Mouse (Mus musculus) kidney, postnatal 36 days (tissue): Measurements from ENCODE around the gene Myg1.
A peak's percentile ranks its signal among the peaks of the same experiment; 100 is the strongest.
"Not testable (repeated sequence)": the region's sequence is repeated elsewhere in the genome, so short reads cannot be mapped to it uniquely, and the experiment has no call there.

Experiments
- DNase-seq, 2 experiments: peaks; one replicate each; pipeline ENCODE4 v3.0.0; 2021 to 2022; ENCODE audit warnings: mixed read lengths in 2 of 2

Gene Myg1

DNA sequence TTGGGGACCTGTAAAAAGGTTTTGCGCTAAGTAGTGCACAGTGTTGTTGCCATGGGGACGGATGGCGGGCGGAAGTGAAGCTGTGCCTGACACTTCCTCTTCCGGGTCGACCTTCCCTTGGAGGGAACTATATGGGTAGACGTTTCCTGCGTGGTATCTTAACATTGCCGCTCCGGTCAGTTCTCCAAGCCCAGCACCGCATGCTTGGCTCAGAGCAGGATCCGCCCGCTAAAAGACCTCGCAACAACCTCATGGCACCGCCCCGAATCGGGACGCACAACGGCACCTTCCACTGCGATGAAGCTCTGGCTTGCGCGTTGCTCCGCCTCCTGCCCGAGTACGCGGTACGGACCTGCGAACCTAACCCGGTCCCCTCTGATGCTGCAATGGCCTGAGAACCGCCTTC lies at the start of gene Myg1:
Gene Myg1, plus strand, starts transcription at position 100 of the 406 bp plus-strand sequence.
- DNase-seq, result peak; percentile 87 to 90

DNA sequence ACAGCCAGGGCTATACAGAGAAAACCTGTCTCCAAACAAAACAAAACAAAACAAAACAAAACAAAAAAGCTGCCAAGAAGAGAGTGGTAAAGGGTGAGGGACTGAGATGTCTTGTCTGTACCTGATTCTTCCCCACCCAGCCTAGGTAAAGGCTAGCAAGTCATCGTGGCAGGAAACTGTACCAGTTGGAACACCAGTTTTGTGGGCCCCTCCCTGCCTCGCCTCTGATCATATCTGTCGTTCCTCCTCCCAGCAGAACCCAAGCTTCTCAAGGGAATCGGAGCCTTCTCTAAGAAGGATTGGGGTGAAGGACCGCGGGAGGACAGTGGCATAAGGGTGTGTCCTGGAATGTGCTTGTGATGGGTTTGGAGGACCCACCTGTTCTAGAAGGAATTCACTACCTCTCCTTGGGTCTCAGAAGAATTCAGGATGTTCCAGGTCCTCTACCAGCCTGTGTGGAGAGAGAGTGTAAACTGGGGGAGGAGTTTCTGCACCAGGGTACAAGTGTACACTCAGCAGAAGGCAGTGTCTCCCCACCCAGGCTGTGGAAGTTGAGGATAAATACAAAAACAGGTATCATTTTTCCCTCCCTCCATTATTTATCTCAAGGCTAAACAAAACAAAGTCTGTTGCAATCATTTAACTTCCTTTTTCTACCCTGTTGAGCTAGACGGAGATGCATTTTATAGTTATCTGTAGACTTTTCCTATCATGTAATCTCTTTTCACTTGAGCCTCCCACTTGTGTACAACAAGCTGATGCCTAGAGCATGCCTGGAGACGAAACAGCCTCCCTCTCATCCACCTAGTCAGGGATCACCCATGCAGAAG lies 48.8 kb upstream of the Myg1 start:
- no peak for DNase-seq

DNA sequence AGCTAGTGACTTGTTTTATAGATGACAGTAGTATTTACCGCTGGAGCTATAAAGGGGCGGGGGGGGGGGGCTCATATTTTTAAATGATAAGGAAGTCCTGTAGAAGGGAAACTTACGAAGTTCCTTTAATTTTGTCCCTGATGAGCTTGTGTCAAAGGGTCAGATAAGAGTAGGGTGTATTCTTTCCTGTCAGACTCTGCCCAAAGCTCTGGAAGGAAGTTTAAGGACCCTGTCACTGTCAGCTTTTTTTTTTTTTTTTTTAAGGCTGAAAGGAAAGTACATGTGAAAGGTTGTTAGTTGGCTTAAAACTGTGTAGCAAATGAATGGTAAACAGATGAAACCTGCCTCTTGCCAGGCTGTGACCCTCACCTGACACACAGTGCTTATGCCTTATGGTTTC lies 47.9 kb upstream of the Myg1 start:
- peak in 1 of 2 experiments; percentile 35 for DNase-seq

DNA sequence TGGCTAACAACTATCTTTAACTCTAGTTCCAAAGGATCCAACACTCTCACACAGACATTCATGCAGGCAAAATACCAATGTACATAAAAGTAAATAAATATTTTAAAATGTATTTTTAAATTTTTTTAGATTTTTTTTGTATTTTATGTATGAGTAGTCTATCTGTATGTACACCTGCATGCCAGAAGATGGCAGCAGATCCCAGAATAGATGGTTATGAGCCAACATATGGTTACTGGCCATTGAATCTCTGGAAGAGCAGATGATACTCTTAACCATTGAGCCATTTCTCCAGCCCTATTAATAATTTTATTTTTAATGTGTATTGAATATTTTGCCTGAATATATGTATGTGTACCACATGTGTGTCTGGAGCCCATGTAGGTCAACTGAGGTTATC lies 44.1 kb upstream of the Myg1 start:
- peak; percentile 29 to 68 for DNase-seq

DNA sequence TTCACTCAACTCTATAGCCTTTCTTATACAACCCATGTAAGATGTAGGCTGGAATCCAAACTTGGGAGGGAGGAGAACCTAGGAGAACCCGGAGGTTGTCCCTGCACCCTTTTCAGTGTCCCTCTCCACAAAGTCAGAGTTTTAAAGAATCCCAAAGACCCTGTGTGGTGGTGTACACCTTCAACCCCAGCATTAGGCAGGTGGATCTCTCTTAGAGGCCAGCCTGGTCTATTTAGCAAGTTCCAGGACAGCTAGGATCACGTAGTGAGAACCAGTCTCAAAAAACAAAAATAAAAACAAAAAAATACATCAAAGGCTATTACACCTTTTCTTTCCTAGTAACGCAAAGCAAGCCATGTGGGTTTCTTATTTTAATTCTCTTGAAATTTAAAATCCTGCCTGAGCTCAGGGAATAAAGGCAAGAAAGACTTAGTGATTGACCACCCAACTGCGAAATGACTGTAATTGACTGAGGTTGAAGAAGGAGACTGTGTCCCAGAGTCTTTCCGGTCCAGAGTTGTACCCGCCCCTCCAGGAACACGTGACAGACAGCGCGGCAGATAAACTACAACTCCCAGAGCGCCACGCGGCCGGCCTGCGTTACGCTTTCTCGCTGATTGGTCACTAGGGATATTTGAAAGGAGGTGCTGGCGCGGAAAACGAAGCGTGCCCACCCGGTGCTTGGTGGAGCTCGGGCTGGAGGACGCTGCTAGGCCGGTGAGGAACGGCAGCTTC lies 35.7 kb upstream of the Myg1 start, which contains the start of gene Espl1:
Gene Espl1, plus strand, starts transcription at position 634 of the 735 bp plus-strand sequence.
- DNase-seq, result peak; percentile 96 to 97

DNA sequence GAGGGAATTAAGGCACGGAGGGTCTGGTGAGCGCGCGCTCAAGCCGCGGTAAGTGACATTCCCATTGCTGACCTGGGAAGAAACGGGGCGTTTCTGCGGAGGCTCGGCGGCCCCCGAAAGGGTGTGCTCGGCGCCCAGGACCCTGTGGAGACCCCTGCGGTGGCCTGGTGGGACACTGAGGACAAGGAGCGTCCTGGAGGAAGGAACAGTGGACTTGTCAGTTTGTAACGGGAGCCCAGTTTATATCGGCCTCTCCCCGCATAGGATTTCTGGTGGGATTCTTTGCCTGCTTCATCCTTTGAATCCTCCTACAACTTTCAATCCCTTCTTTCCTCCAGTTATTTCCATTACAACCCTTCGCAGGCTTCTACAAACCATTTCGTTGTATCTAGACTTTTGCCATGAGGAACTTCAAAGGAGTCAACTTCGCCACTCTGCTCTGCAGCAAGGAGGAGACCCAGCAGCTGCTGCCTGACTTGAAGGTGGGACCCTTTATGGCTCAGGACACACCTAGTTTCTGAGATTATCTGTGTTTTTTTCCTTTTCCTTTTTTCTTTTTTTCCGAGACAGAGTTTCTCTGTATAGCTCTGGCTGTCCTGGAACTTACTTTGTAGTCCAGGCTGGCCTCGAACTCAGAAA lies 35.0 kb upstream of the Myg1 start:
- no peak for DNase-seq

DNA sequence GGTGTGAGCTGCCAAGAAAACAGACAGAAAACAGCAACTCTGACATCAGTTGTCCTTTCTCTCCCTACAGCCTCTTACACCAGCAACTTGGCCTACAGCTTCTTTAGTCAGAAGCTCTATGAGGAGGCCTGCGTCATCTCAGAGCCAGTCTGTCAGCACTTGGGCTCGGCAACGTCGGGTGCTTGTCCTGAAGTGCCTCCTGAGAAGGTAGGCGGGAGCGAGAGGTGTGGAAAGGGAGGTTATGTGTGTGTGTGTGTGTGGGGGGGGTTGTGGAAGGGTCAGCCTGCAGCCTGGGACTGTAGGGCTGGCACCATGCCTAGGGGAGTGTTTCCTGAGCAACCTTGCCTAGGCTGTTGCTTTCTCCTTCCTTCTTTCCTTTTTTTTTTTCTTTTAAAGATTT lies 29.0 kb upstream of the Myg1 start:
- DNase-seq, result no peak

DNA sequence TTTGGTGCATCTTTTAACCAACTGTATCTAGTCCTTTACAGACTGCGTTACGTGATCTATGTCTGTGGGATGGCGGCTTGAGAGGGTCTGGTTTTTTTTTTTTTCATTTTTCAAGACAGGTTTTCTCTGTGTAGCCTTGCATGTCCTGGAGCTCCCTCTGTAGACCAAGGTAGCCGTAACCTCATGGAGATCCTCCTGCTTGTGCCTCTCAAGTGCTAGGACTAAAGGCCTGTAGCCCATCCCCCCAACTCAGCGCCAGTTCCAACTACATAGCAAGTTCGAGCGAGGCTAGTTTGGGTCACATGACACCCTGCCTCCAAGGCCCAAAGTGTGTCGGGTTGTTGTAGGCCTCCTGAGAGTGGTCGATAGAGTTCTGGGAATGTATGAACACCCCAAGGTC lies 22.8 kb upstream of the Myg1 start:
- DNase-seq, result no peak

DNA sequence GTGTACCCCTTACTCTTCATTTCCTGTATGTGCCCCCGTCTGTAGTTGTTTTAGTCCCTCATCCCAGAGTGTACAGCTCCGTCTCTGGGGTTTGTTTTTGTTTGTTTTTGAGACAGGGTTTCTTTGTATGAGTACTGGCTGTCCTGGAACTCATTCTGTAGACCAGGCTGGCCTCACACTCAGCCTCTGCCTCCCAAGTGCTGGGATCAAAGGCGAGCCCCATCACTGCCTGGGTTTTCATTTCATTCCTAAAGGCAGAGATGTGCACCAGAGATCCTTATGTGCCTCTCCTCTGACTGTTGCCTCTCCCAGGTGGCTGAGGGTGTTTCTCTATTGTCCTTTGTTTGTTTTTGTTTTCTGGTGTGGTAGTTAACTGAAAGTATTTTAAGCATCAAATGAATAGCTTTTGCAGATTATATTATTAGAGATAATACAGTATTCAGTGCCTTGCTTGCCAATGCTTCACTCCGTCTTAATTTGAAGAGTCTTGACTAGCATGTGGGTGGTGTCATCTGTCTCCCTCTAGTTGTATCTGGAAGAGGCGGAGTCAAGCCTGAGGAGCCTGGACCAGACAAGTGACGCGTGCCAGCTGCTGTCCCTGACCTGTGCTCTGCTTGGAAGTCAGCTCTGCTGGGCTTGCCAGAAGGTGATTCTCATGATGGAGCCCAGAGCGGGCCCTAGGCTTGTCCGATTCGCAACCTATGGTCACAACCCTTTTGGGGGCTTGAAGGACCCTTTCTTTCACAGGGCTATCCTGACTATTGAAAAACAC lies 21.2 kb upstream of the Myg1 start:
- peak; percentile 58 to 73 for DNase-seq

DNA sequence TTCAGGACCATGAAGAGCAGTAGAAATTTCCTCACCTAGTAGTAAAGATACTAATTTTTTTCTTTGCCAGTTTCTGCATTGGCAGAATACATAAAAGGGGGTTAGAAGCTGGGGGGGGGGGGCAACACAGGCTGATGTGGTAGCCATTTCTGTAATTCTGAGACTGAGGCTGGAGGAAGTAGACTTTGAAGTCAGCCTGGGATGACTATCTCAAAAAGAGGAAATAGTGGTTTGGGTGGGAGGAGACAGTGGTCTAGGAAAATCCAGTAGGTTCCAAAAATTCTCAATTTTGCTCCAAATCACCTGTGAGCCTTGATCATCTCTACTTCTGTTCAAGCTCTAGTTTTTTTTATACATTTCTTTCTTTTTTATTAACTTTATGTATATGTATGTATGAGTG lies 20.0 kb upstream of the Myg1 start:
- no peak for DNase-seq

DNA sequence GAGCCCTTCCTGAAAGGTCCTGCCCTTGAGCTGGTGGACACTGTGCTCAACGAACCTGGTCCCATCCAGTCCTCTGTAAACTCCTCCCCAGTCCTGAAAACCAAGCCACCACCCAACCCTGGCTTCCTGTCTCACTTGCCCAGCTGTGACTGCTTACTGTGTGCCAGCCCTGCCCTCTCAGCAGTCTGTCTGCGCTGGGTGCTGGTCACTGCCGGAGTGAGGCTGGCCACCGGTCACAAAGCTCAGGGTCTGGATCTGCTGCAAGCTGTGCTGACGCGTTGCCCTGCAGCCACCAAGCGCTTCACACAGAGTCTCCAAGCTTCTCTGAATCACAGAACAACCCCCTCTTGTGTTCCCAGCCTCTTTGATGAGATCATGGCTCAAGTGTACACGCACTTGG lies 16.2 kb upstream of the Myg1 start:
- DNase-seq, result no peak

DNA sequence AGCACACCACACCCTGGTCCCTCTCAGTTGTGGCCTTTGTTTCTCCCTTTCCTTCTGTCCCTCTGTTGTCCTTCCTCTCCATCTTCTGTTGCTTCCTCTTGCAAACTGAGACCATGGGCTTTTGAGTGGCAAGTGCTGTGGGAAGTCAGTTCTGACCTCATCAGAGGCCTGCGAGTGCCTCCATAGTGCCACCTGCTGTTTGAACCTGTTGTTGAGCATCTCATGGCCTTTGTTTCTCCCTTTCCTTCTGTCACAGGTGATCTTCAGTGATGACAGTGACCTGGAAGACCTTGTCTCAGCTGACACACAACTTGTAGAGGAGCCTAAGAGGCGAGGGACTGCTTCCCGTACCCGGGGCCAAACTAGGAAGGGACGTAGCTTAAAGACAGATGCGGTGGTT lies 15.2 kb upstream of the Myg1 start:
- peak; percentile 65 to 87 for DNase-seq

DNA sequence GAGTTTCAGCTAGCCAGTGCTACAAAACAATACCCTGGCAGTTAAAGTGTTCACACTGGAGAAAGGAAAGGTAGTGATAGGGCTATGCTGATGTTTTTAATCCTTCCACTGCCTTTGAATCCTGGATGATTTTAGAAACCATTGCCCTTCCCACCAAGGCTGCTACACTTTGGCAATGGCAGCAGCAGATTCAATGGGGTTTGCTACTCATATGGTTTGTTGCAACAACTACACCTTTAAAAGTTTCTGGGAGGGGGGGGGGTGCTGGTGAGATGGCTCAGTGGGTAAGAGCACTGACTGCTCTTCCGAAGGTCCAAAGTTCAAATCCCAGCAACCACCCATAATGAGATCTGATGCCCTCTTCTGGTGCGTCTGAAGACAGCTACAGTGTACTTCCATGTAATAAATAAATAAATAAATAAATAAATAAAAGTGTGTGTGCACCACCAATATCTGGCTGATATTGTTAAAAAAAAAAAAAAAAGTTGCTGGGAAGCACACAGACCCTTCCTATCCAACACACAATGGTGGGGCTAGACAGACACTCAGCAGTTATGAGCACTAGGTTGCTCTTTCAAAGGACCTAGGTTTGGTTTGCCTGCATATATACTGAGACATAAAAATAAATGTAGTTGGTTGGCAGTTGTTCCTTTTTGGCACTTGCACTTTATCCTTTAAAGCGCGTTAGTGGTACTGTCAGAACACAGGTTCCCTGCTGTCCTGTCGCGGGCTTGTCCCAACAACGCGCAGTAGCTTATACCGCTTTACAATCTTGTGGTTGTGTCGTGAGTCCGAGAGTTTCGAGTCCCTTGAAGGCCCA lies 6.6 kb upstream of the Myg1 start:
- DNase-seq, result peak; percentile 31 to 44

DNA sequence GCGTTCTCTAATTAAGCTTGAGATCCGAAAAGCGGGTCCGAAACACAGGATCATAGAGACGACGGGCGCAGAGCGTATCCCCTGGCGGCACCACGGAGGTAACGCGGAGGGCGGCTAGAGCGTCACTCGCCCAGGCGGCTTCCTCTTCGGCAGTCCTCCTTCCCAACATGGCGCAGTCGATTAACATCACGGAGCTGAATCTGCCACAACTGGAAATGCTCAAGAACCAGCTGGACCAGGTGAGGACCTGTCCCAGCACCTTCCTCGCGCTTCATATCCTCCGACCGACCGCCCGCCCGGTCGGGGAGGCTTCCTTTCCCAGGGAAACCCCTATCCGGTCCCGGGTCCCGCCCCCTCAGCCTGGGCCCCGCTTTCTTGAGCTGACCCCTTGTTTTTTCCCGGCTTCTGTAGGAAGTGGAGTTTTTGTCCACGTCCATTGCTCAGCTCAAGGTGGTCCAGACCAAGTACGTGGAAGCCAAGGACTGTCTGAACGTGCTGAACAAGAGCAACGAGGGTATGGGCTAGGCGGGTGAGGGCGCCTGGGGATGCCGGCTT lies 5.4 kb upstream of the Myg1 start, which contains the start of gene Pfdn5:
Gene Pfdn5, plus strand, starts transcription at position 95 of the 555 bp plus-strand sequence.
- DNase-seq, result peak; percentile 92 to 93

DNA sequence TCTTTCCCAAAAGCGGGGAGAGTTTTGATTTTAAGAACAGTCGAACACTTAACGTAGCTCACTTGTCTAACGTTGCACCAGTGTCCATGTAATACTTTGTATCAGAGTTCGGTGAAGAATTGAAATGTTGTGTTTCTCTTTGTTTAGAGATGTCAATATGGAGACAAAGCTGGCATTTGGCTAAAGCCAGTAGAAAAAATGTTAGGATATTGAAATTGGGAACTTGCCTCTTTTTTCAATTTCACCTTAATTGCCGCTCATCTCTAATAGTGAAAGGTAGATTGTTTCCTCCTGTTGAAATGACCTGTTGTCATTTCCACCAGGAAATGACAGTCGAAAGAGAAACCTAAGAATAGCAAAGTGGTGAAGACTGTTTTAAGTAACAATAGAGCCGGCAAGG lies 4.6 kb upstream of the Myg1 start:
- DNase-seq, result no peak

DNA sequence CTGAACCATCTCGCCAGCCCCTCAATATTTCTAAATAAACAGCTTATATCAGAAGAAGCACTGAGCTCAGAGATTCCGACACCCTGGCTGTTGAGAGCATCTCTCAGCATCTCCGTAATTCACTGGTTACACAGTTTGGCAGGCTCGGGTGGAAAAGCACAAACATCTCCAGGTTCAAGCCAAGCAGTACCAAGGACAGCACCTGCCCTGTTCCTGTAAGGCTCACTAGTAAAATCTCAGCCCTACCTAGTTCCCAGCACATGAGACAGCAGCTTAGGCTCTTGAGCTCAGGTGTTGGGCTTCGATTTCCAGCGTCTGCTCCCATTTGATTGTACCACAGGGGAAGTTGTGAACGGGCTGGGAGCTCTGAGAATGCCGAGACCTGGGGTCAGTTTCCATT lies 3.7 kb downstream of the Myg1 start:
- DNase-seq, result no peak

DNA sequence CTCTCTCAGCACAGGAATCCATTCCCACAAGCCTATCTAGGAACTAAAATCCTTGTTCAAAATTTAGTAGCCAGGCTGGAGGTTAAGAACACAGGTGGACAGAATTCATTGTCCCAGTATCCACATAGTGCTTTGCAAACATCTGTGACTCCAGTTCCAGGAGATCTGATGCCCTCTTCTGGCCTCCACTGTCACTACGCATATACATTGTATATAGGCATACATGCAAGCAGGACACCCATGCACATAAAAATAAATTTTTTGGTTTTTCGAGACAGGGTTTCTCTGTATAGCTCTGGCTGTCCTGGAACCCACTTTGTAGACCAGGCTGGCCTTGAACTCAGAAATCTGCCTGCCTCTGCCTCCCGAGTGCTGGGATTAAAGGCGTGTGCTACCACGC lies 4.4 kb downstream of the Myg1 start:
- not testable (repeated sequence) for DNase-seq

DNA sequence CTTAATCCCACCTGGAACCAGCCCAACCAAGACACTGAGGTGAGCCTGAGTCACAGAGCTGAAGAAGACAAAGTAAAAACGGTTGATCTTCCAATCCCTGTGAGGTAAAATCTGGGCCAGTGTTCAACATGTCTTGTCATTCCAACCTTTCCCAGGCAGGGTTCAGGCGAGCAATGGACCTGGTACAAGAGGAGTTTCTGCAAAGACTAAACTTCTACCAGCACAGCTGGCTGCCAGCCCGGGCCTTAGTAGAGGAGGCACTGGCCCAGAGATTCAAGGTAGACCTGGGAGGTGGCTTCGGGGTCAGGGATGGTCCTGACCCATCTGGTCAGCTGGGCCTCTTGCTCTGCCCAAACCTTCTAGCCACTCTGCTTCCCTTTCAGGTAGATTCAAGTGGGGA lies 5.4 kb downstream of the Myg1 start:
- DNase-seq, result peak; percentile 25 to 77

DNA sequence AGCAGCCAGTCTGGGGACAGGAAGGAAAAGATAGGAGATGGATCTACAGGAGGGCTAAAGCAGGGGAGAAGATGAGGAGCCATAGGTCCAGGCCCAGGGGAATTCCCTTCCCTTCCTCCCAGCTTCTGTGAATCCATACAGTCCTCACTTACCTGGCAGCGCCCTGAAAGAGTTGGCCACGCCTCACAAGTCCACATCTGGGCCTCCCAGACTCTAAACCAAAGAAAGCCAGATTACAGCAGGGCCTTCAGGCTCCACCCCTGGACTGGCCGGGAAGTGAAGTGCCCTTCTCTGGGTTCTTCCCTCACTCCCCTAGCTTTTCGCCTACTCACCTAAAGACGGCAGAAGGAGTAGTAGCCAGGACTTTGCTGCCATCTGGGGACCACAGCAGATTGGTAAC lies 8.1 kb downstream of the Myg1 start:
- DNase-seq, result no peak

DNA sequence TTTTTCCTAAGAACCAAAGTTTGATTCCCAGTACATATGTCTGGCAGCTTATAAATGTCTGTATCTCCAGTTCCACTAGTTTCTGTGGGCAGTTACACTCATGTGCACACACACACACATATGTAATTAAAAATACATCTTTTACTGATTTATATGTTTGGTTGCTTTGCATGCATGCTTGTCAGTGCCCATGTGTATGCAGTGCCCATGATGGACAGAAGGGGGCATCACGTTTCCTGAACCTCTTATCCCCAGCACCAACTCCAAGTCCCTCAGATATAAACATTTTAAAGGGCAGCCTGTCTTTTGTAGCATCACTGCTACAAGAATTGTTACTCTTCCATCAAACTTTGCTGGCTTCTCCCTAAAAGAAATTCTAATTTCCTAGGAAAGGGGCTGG lies 10.1 kb downstream of the Myg1 start:
- peak; percentile 62 to 83 for DNase-seq

DNA sequence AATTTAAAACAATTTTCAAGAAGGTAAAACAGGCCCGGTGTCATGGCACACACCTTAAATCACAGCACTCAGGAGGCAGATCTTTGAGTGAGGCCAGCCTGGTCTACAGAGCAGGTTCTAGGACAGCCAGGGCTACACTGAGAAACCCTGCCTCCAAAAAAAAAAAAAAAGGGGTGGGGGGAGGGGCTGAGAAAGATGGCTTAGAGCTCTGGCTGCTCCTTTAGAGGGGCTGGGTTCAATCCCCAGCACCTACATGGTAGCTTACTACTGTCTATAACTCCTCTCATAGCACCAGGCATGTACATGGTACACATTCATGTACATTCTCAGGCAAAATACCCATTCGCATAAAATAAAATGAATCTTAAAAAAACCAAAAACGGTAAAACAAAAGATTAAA lies 13.0 kb downstream of the Myg1 start:
- DNase-seq, result no peak

DNA sequence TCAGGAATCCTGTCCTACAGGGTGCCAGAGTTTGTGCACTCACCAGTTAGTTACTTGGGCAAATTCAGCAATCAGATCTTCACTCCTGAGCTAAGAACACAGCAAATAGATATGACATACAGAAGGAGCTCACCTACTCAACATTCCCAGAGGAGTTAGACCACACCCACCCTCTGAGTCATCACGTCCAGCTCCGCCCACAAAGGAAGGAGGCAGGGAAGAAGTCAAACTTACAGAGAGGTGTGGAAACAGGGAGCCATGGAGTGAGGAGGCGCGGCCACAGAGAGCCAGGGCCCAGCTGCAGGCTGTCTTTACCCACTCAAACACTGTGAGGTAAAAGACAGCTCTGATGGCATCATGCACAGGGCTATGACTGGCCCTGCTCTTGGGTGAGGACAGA lies 14.9 kb downstream of the Myg1 start:
- no peak for DNase-seq
